Mouse (Mus musculus): ENCODE measurements around the gene Tmem132a.

Gene Tmem132a

GRCm38 (mm10) chr19:10831424-10831823, 38.3 kb downstream of the Tmem132a start:
- DNase-seq = peak; percentile 87 to 91

- no peak for DNase-seq
Observed at GRCm38 (mm10) chr19:10829436-10830175, 40.1 kb downstream of the Tmem132a start, which contains the start of gene Cd6. TSS of gene Cd6 (minus strand) at chr19:10830058.

DNA sequence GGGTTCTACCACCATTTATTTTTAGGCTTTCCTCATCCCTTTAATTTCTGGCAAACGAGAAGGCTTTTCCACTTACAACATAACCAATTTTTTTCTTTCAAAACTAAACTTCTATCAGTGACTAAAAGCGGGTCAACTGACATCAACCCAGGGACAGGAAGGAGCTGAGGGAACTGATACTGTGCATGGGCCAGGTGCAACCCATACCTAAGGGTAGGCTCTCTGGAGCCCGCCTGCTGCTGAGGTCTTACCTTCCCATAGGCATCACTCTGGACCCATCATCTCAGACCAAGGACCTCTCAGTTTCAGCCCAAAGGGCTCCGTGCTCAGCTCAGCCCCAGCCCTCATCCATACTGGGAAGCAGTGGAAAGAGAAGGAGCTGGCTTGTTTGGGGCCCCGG, 41.4 kb downstream of the Tmem132a start:
- DNase-seq = no peak

- DNase-seq = no peak
Observed at GRCm38 (mm10) chr19:10824061-10824460, 45.7 kb downstream of the Tmem132a start.

DNA sequence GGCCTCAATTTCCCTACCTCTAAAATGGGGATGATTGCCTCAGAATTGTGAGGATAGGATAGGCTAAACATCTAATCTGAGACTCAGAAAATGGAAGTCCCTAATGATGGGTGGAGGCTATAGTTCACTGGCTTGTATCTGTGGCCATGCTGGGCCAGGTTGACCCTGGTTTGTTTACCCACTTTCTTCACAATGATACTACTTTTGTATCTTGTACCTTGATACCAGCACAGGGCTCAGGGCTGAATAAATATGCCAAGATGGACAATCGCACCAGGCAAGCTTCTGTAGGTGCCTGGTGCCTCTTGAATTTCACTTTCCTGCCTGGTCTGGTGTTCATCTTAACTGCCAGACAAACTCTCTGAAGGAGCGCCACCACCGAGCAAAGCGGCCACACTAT, 47.2 kb downstream of the Tmem132a start:
- DNase-seq = no peak

DNA sequence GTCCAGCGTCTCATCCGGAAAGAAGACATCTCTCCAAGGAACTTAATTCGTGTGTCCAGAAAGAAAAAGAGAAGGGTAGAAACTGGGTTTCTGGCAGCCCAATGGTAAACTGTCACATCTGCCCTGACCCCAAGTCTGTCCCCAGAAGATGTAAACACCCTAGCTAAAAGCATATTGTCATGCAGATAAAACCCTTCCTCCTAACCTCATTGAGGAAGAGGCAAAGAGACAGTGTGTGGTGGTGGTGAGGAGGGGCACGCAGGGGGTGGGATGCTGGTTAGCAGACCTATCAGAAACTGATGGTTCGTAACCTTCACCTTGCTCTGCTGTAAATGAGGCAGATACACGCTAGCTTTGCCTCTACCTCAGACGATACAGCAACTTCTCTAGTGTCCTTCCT, 48.4 kb downstream of the Tmem132a start:
- DNase-seq = no peak

GRCm38 (mm10) chr19:10818217-10818946, 51.4 kb downstream of the Tmem132a start:
- no peak for DNase-seq

- DNase-seq = no peak
Observed at GRCm38 (mm10) chr19:10816462-10816861, 53.3 kb downstream of the Tmem132a start.

DNA sequence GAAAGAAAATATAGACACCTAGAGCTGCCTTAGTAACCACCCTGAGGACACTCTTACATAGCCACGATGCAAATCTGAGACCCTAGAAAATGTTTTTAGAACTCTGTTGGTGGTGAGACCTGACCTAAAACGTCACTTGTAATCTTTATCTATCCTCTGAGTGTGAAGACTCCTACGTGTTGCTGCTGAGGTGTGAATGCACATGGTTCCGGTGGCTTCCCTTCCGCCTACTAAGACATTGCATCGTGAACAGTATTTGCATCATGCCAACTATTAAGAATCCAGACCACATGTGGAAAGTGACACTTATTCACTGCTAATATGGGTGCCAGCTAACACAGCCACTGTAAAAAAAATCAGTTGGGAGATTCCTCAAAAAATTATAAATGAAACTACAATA, 53.9 kb downstream of the Tmem132a start:
- no peak for DNase-seq

GRCm38 (mm10) chr19:10813905-10814304, 55.8 kb downstream of the Tmem132a start:
- no peak for DNase-seq

DNA sequence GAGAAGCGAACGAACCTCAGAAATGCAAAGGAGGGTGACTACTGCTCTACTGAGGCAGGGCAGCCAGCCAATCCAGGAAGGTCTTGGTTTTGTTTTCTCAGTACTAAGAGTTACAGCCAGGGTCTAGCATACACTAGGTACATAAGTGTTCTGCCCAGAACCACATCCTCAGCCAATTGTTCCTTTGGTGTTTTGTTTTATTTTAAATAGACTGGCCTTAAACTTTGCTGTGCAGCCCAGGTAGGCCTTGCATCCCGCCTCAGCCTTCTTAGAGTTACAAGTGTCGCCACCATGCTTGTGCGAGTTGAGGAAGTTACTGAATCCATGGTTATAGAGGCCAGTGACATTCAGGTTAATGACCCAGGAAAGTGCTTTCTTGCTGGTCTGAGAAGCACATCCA, 56.7 kb downstream of the Tmem132a start:
- DNase-seq = no peak

- no peak for DNase-seq
Observed at GRCm38 (mm10) chr19:10811471-10811870, 58.3 kb downstream of the Tmem132a start.

DNA sequence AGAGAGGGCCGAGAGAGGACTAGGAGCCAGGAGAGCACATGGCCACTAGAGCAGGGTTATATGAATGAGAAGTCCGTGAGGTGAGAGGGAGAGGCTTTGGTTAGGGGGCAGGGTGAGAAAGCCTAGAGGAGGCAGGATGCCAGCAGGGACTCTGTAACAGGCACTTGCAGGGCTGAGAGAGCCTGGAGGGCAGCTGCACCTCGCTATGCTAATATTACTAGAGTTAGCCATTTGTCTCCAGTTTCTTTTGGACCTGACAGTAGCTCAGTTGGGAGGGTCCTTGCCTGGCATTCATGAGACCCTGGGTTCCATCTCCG, 59.6 kb downstream of the Tmem132a start:
- peak; percentile 59 to 69 for DNase-seq

- DNase-seq = peak; percentile 54 to 62
Observed at GRCm38 (mm10) chr19:10809428-10810175, 60.1 kb downstream of the Tmem132a start.

GRCm38 (mm10) chr19:10808524-10809233, 61.1 kb downstream of the Tmem132a start:
- DNase-seq = no peak

Data from cerebellum, postnatal 10 days (tissue).